Mouse (Mus musculus): ENCODE data around the gene Dip2b. TPM values are rescaled to one million over a fixed set of nuclear protein-coding genes. Genes with fewer than 3 reads are reported as not detected.

Dip2b gene
- polyA plus RNA-seq, 1 experiment from 2014 or later: 18.1 TPM

GRCm38 (mm10) chr15:100161747-100162280 is 123.3 kb downstream of the Dip2b start:
- Histone ChIP-seq H3K27me3 (ENCODE audit: insufficient read depth, low read length) (no peaks in the 10 kb centered on the region), H3K27ac (ENCODE audit: low read depth) (no peak overlapping the region), H3K4me1 (ENCODE audit: insufficient read depth) (no peaks in the 10 kb centered on the region), H3K4me3 (ENCODE audit: low read depth, low read length) (no peak overlapping the region), H3K4me2 (no peak overlapping the region), H3K9me3 (ENCODE audit: low read depth, low read length) (no peaks in the 10 kb centered on the region), H3K36me3 (ENCODE audit: insufficient read depth) (peaks cover 53% of the 10 kb centered on the region), H3K9ac (no peak overlapping the region)
- 74% methylated on average over 6 of the region's 6 CpGs for WGBS
- ATAC-seq (ENCODE audit: insufficient read depth): no peak
- no peak for DNase-seq
- TF ChIP-seq CTCF (IDR thresholded peaks at IDR 0.05; ENCODE audit: low read depth): no peak

DNA sequence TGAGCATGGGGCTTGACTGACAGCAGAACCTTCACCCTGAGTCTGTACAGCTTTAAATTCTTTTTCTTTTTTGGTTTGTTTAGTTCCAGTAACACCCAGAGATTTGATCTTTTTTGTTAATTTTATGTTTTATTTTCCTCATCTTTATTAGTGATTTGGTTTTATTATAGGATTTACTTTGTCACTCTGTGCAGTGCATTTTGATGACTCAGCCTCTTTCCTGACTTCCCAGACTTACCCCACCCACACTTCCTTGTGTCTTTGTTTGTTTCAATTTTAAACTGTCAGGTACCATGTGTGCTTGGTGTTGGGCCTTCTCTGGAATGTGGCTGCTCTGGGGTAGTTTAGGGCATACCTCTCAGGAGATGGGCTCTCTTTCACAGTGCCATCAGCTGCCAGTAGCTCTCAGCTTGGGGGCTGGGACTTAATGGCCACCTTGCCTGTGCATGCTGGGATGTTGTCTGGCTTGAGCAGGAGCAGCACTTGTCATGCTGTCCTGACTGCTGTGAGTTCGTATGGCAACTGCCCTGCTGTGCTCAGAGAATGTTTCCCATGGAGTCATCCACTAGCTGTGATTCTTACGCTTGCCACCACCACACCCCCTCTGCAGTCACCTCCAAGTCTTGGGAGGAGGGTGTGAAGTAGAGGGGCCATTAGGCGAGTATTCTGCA is 125.1 kb downstream of the Dip2b start:
- ATAC-seq (ENCODE audit: insufficient read depth) (no peak), DNase-seq (no peak)
- Histone ChIP-seq H3K4me3 (ENCODE audit: low read depth, low read length) (no peak overlapping the region), H3K4me2 (no peak overlapping the region), H3K36me3 (ENCODE audit: insufficient read depth) (peaks cover 56% of the 10 kb centered on the region), H3K4me1 (ENCODE audit: insufficient read depth) (no peaks in the 10 kb centered on the region), H3K27me3 (ENCODE audit: insufficient read depth, low read length) (no peaks in the 10 kb centered on the region), H3K9me3 (ENCODE audit: low read depth, low read length) (no peaks in the 10 kb centered on the region), H3K27ac (ENCODE audit: low read depth) (no peak overlapping the region), H3K9ac (no peak overlapping the region)
- no peak for TF ChIP-seq CTCF (IDR thresholded peaks at IDR 0.05; ENCODE audit: low read depth)
- 86% methylated on average over 3 of the region's 3 CpGs for WGBS

DNA sequence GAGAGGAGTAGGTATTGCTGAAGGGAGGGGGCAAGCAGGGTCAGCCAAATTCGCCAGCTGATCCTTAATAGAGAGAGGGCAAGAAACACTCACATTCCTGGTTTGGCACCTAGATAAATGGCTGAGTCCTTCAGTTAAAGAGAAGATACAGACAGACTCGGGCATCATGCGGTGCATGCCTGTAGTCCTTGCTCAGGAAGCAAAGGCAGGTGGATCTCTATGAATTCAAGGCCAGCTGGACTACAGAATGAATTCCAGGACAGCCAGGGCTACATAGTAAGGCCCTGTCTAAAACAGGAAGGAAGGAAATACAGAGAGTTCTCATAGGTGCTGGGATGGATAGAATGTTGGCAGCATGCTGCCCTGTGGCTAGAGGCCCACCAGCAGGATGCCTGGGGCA is 128.0 kb downstream of the Dip2b start:
- ATAC-seq (ENCODE audit: insufficient read depth) (no peak), DNase-seq (no peak)
- H3K27me3 ChIP-seq (ENCODE audit: insufficient read depth, low read length): no peaks in the 10 kb centered on the region
- H3K9me3 ChIP-seq (ENCODE audit: low read depth, low read length): no peaks in the 10 kb centered on the region
- no peak overlapping the region for H3K27ac ChIP-seq (ENCODE audit: low read depth)
- no peak overlapping the region for H3K9ac ChIP-seq
- 74% methylated on average over 3 of the region's 3 CpGs for WGBS
- no peak overlapping the region for H3K4me2 ChIP-seq
- peaks cover 71% of the 10 kb centered on the region for H3K36me3 ChIP-seq (ENCODE audit: insufficient read depth)
- no peak for TF ChIP-seq CTCF (IDR thresholded peaks at IDR 0.05; ENCODE audit: low read depth)
- H3K4me3 ChIP-seq (ENCODE audit: low read depth, low read length): no peak overlapping the region
- no peaks in the 10 kb centered on the region for H3K4me1 ChIP-seq (ENCODE audit: insufficient read depth)

DNA sequence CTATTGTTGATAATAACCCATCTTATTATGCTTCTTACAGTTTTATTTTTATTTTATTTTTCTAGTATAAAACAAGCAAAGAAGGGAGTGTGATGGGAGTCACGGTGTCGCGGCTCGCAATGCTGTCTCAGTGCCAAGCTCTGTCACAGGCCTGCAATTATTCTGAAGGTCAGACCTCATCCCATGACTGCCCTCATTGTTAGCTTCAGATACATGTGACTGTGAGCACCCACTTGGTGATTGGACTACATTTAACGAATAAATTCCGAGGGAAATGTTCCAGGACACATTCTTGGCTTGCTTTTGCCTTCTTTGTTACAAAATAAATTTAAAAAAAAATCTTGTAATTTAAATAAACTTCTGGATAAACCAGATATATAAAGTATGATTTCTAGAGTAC is 129.3 kb downstream of the Dip2b start:
- Histone ChIP-seq H3K36me3 (ENCODE audit: insufficient read depth) (peaks cover 69% of the 10 kb centered on the region), H3K9me3 (ENCODE audit: low read depth, low read length) (no peaks in the 10 kb centered on the region), H3K4me1 (ENCODE audit: insufficient read depth) (no peaks in the 10 kb centered on the region), H3K4me2 (no peak overlapping the region), H3K27ac (ENCODE audit: low read depth) (no peak overlapping the region), H3K4me3 (ENCODE audit: low read depth, low read length) (no peak overlapping the region), H3K9ac (no peak overlapping the region), H3K27me3 (ENCODE audit: insufficient read depth, low read length) (no peaks in the 10 kb centered on the region)
- ATAC-seq (ENCODE audit: insufficient read depth) (no peak), DNase-seq (peak; percentile 30)
- WGBS: 79% methylated on average over 6 of the region's 6 CpGs
- no peak for TF ChIP-seq CTCF (IDR thresholded peaks at IDR 0.05; ENCODE audit: low read depth)

DNA sequence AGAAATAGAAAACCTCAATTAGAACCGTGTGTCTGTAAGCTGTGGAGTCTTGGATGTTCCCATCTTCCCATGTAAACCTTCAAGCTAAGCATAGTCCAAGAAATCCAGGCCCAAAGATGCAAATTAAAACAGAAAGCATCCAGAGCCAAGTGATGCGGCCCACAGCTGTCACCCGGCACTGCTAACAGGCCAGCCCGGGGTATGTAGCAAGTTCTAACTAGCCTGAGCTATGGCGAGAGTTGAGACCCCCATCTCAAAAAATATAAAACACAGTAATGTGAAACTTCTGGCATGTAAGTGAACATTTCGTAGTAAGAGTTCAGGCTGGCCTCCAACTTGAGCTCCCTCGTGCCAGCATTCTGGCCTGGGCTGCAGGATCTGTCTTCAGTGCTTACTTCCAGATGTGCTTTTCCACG is 129.7 kb downstream of the Dip2b start:
- Histone ChIP-seq H3K36me3 (ENCODE audit: insufficient read depth) (peaks cover 69% of the 10 kb centered on the region), H3K4me2 (no peak overlapping the region), H3K9me3 (ENCODE audit: low read depth, low read length) (no peaks in the 10 kb centered on the region), H3K4me1 (ENCODE audit: insufficient read depth) (no peaks in the 10 kb centered on the region), H3K9ac (no peak overlapping the region), H3K27ac (ENCODE audit: low read depth) (peak overlapping the region; percentile 50; the same call in 1 of the 2 replicates), H3K27me3 (ENCODE audit: insufficient read depth, low read length) (no peaks in the 10 kb centered on the region), H3K4me3 (ENCODE audit: low read depth, low read length) (no peak overlapping the region)
- no peak for TF ChIP-seq CTCF (IDR thresholded peaks at IDR 0.05; ENCODE audit: low read depth)
- ATAC-seq (ENCODE audit: insufficient read depth): no peak
- WGBS: 80% methylated on average over 8 of the region's 8 CpGs
- peak; percentile 28 for DNase-seq

DNA sequence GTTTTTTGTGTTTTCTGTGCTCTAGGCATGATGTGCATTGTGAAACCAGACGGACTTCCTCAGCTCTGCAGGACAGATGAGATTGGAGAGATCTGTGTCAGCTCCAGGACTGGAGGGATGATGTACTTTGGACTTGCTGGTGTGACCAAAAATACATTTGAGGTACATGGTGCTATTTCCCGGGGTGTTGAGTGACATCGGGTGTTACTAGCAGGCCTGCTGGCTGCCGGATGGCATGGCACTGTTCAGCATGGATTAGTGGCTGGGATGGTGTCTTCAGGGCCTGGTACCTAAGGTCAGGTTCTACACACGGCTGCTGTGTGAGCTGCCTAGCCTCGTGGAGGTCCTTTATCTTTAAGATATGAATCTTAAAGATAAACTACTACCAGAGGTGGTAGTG is 136.7 kb downstream of the Dip2b start:
- Histone ChIP-seq H3K4me3 (ENCODE audit: low read depth, low read length) (no peak overlapping the region), H3K27ac (ENCODE audit: low read depth) (no peak overlapping the region), H3K9ac (no peak overlapping the region), H3K9me3 (ENCODE audit: low read depth, low read length) (no peaks in the 10 kb centered on the region), H3K4me1 (ENCODE audit: insufficient read depth) (no peaks in the 10 kb centered on the region), H3K27me3 (ENCODE audit: insufficient read depth, low read length) (no peaks in the 10 kb centered on the region), H3K36me3 (ENCODE audit: insufficient read depth) (peaks cover 66% of the 10 kb centered on the region), H3K4me2 (no peak overlapping the region)
- ATAC-seq (ENCODE audit: insufficient read depth): no peak
- 69% methylated on average over 6 of the region's 6 CpGs for WGBS
- DNase-seq: no peak
- no peak for TF ChIP-seq CTCF (IDR thresholded peaks at IDR 0.05; ENCODE audit: low read depth)

DNA sequence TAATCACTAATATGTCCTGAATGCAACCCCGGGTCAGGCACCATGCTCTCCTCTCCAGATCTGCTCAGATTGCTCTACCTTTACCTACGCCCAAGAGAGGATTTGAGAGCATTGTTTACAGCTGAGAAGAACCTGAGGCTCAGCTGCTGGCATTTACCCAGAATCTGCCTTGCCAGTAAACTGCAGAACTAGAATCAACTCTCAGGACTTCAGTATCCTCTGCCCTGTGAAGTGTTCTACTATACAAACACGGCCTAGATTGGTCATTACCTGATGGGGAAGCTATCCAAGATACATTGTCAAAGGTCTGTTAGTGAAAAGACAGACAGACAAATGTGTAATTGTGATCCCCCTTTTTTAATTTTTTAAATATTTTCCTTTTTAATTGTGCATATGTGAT is 138.7 kb downstream of the Dip2b start:
- H3K36me3 ChIP-seq (ENCODE audit: insufficient read depth): peaks cover 61% of the 10 kb centered on the region
- WGBS: 79% methylated on average over 3 of the region's 3 CpGs
- H3K27ac ChIP-seq (ENCODE audit: low read depth): no peak overlapping the region

More for the DNA sequence above, 138.7 kb downstream of the Dip2b start:
- DNase-seq: no peak
- TF ChIP-seq CTCF (IDR thresholded peaks at IDR 0.05; ENCODE audit: low read depth): no peak
- no peaks in the 10 kb centered on the region for H3K9me3 ChIP-seq (ENCODE audit: low read depth, low read length)
- H3K4me3 ChIP-seq (ENCODE audit: low read depth, low read length): no peak overlapping the region
- H3K9ac ChIP-seq: no peak overlapping the region
- no peaks in the 10 kb centered on the region for H3K4me1 ChIP-seq (ENCODE audit: insufficient read depth)
- ATAC-seq (ENCODE audit: insufficient read depth): no peak
- H3K4me2 ChIP-seq: no peak overlapping the region
- H3K27me3 ChIP-seq (ENCODE audit: insufficient read depth, low read length): no peaks in the 10 kb centered on the region

Data from lung, embryonic 14.5 days (tissue).